Comparison of ENCODE assay signal across 14 mouse cellular contexts in the genomic region with DNA sequence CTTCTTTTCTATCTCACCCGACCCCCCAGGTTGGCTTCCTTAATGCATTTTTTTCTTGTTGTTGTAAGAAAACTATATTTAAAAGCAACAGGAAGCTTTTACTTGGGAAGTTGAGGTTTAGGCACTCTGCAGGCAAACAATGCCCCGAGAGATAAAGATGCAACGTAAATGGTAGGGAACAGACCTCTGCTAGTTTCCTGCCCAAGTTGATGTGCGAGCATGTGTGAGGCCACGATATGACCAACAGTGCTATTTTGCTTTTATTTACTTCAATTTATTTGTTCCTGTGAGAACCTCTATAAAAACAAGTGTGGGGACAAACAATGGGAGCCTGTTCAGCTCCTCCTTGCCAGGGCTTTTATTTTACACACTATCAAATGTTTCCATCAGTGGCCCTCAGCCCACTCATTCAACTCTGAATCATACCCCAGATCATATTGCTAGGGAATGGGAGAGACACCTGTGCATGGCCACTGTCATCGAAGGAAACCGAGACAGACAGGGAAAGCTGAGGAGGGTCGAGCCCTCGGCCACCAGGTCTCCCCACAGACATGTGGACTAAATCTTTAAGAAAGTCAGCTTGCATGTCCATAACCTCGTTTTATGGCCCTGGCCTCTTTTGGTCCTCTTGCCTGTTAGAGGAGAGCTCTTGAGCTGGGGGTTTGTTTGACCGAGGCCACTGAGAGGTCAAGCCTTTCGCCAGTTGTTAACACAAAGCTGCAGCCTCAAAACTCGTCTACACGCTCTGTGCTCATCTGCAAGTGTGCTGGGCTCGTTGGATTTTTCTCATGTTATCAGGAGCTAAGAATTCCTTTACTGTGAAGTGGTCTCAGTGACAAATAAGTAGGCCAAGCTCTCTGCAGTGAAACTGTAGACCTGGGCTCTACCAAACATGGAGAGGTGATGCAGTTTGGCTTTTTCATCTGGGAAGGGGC. TPM values are rescaled to one million over a fixed set of nuclear protein-coding genes. Genes with fewer than 3 reads are reported as not detected.
A peak's percentile ranks its signal among the peaks of the same experiment; 100 is the strongest.
DNase-seq lines count a peak whose midpoint lies in the region; ATAC-seq and TF ChIP-seq lines count a peak whose summit lies in the region.
"Had no signal": no experiment of that assay in that cellular context is flagged by ENCODE, and none has a peak within 500 bp of the region (broad histone marks: within the 10 kb centered on the region; RNA-seq: fewer than 3 reads in every experiment).

No protein-coding gene starts in this region.

- TF ChIP-seq CTCF in layer of hippocampus, adult 2 months (conservative IDR thresholded peaks at IDR 0.05): no peak

- H3K79me2 ChIP-seq in myocyte (ENCODE audit: control insufficient read depth, insufficient read depth): peaks cover 12% of the 10 kb centered on the region

- no peak for TF ChIP-seq POLR2A in myocyte (IDR thresholded peaks at IDR 0.05; ENCODE audit: insufficient read length, low read depth)

- 0 out of 2 replicates have a peak overlapping the region, but pooled peaks have one; percentile 59 for H3K9ac ChIP-seq in heart, embryonic 11.5 days (ENCODE audit: low read depth, low read length)
- H3K9ac ChIP-seq in liver, embryonic 12.5 days: no peak overlapping the region
- H3K9ac ChIP-seq in midbrain, embryonic 14.5 days (replicated peaks; ENCODE audit: low read length): no peak overlapping the region
- H3K9ac ChIP-seq: forebrain, embryonic 13.5 days had no signal

- peak overlapping the region; percentile 37 for H3K4me2 ChIP-seq in heart, embryonic 11.5 days
- no peak overlapping the region for H3K4me2 ChIP-seq in liver, embryonic 12.5 days
- peak overlapping the region; percentile 7 for H3K4me2 ChIP-seq in myocyte (ENCODE audit: low read depth)
- H3K4me2 ChIP-seq in midbrain, embryonic 14.5 days (ENCODE audit: low read length): no peak overlapping the region
- H3K4me2 ChIP-seq: forebrain, embryonic 13.5 days; midbrain, embryonic 11.5 days had no signal

- peak; percentile 39; the same call in 1 of the 2 replicates for ATAC-seq in heart, embryonic 11.5 days (replicated peaks; ENCODE audit: insufficient number of reproducible peaks, low FRiP score, low TSS enrichment)
- ATAC-seq in megakaryocyte, adult 5-6 weeks (ENCODE audit: poor library complexity, severe bottlenecking): no peak
- ATAC-seq in liver, embryonic 12.5 days: 0 out of 2 replicates have a peak, but pooled peaks have one; percentile 24
- ATAC-seq in midbrain, embryonic 14.5 days (ENCODE audit: low FRiP score, low TSS enrichment): no peak
- ATAC-seq: CD4-positive, CD25-positive, alpha-beta regulatory T cell, adult 4 months; forebrain, embryonic 13.5 days; hindbrain, postnatal 0 days had no signal

- H3K4me3 ChIP-seq in heart, embryonic 11.5 days (ENCODE audit: low read depth, low read length): no peak overlapping the region
- peak overlapping the region; percentile 76 for H3K4me3 ChIP-seq in megakaryocyte, embryonic 14.5 days (replicated peaks)
- no peak overlapping the region for H3K4me3 ChIP-seq in liver, embryonic 12.5 days
- H3K4me3 ChIP-seq in myocyte: no peak overlapping the region
- H3K4me3 ChIP-seq in layer of hippocampus, adult 2 months: no peak overlapping the region
- H3K4me3 ChIP-seq in midbrain, embryonic 14.5 days (replicated peaks; ENCODE audit: low read depth, low read length): no peak overlapping the region
- H3K4me3 ChIP-seq: forebrain, embryonic 13.5 days had no signal

- no peak for DNase-seq in heart, postnatal 4 days
- DNase-seq in layer of hippocampus, adult 2 months (ENCODE audit: low spot score in 2 of 2): no peak
- DNase-seq in midbrain, embryonic 14.5 days: no peak
- DNase-seq: left cerebral cortex, postnatal 4 days; right cerebral cortex, postnatal 25 days had no signal

- no peaks in the 10 kb centered on the region for H3K36me3 ChIP-seq in heart, embryonic 11.5 days (ENCODE audit: control insufficient read depth, insufficient read depth, low read length)
- H3K36me3 ChIP-seq in megakaryocyte, embryonic 14.5 days (replicated peaks; ENCODE audit: low read length): peaks cover 82% of the 10 kb centered on the region
- no peaks in the 10 kb centered on the region for H3K36me3 ChIP-seq in liver, embryonic 12.5 days
- H3K36me3 ChIP-seq in myocyte (ENCODE audit: control insufficient read depth, insufficient read depth): no peaks in the 10 kb centered on the region
- no peaks in the 10 kb centered on the region for H3K36me3 ChIP-seq in midbrain, embryonic 14.5 days (ENCODE audit: control insufficient read depth, insufficient read depth, low read length)

- H3K27me3 ChIP-seq in heart, embryonic 11.5 days (ENCODE audit: control insufficient read depth, insufficient read depth, low read length): no peaks in the 10 kb centered on the region
- H3K27me3 ChIP-seq in megakaryocyte, embryonic 14.5 days (replicated peaks): no peaks in the 10 kb centered on the region
- H3K27me3 ChIP-seq in liver, embryonic 12.5 days (replicated peaks): no peaks in the 10 kb centered on the region
- H3K27me3 ChIP-seq in myocyte (ENCODE audit: control insufficient read depth, insufficient read depth, insufficient read length): no peaks in the 10 kb centered on the region
- no peaks in the 10 kb centered on the region for H3K27me3 ChIP-seq in midbrain, embryonic 14.5 days (ENCODE audit: control insufficient read depth, insufficient read depth, low read length)
- H3K27me3 ChIP-seq: forebrain, embryonic 13.5 days had no signal

- peaks cover 65% of the 10 kb centered on the region for H3K4me1 ChIP-seq in heart, embryonic 11.5 days (ENCODE audit: control insufficient read depth, insufficient read depth, low read length)
- H3K4me1 ChIP-seq in megakaryocyte, embryonic 14.5 days: peaks cover 95% of the 10 kb centered on the region
- H3K4me1 ChIP-seq in liver, embryonic 12.5 days: peaks cover 38% of the 10 kb centered on the region
- no peaks in the 10 kb centered on the region for H3K4me1 ChIP-seq in midbrain, embryonic 14.5 days (ENCODE audit: control insufficient read depth, insufficient read depth, low read length)

- WGBS in heart, embryonic 11.5 days (ENCODE audit: insufficient replicate concordance): 24% methylated on average over 15 of the region's 15 CpGs
- WGBS in liver, embryonic 12.5 days (ENCODE audit: insufficient replicate concordance): 12% methylated on average over 15 of the region's 15 CpGs
- 69% methylated on average over 15 of the region's 15 CpGs for WGBS in midbrain, embryonic 14.5 days

- H3ac ChIP-seq in myocyte (ENCODE audit: control insufficient read depth, insufficient read length): no peak overlapping the region

- no peaks in the 10 kb centered on the region for H3K9me3 ChIP-seq in heart, embryonic 11.5 days (replicated peaks; ENCODE audit: control insufficient read depth, low read length)
- no peaks in the 10 kb centered on the region for H3K9me3 ChIP-seq in megakaryocyte, embryonic 14.5 days
- no peaks in the 10 kb centered on the region for H3K9me3 ChIP-seq in liver, embryonic 12.5 days (replicated peaks)
- no peaks in the 10 kb centered on the region for H3K9me3 ChIP-seq in midbrain, embryonic 14.5 days (ENCODE audit: control insufficient read depth, low read length)
- H3K9me3 ChIP-seq: forebrain, embryonic 13.5 days had no signal

- H3K27ac ChIP-seq in heart, embryonic 11.5 days (ENCODE audit: low read depth, low read length): peak overlapping the region; percentile 90
- peak overlapping the region; percentile 41 for H3K27ac ChIP-seq in liver, embryonic 12.5 days
- H3K27ac ChIP-seq in layer of hippocampus, adult 2 months: no peak overlapping the region
- no peak overlapping the region for H3K27ac ChIP-seq in midbrain, embryonic 14.5 days (replicated peaks; ENCODE audit: low read depth, low read length)
- H3K27ac ChIP-seq: forebrain, embryonic 13.5 days; hindbrain, postnatal 0 days had no signal

TF ChIP-seq in myocyte, 11 proteins besides CTCF, POLR2A, EP300 and RAD21:
- TF ChIP-seq USF1 (IDR thresholded peaks at IDR 0.05; ENCODE audit: low read depth) (no peak), MYOG (IDR thresholded peaks at IDR 0.05; ENCODE audit: control insufficient read depth in 1 of 3, insufficient read depth in 1 of 3, insufficient read length in 2 of 3, low read depth in 2 of 3) (peak in 2 of 3 experiments; percentile 23 to 62), MYOD1 (IDR thresholded peaks at IDR 0.05; ENCODE audit: control insufficient read depth in 1 of 3, insufficient read length in 2 of 3, low read depth in 2 of 3) (peak in 2 of 3 experiments; percentile 78 to 86), TCF12 (IDR thresholded peaks at IDR 0.05; ENCODE audit: insufficient read depth, poor library complexity, severe bottlenecking) (peak; percentile 15), POLR2AphosphoS2 (IDR thresholded peaks at IDR 0.05; ENCODE audit: insufficient read length, low read depth) (no peak)

RNA-seq across cellular contexts. Expression of gene Meis1, which starts 55.3 kb away (rescaled TPM):
- 72.8 and 89.0 TPM in 2 replicates for polyA plus RNA-seq in heart, embryonic 11.5 days (2014; fragmentation: Nextera tagmentation; extraction: Ambion mirVana)
- total RNA-seq in heart, postnatal 4 days (2021): 10 to 100 TPM; 37.8 to 41.6 TPM
- 121 and 264 TPM in 2 replicates for polyA plus RNA-seq in megakaryocyte, embryonic 14.5 days (2012; ENCODE audit: insufficient read depth, low replicate concordance)
- total RNA-seq in megakaryocyte, adult 5-6 weeks (2015): 3.3 and 4.2 TPM in 2 replicates
- 5.9 and 6.0 TPM in 2 replicates for total RNA-seq in megakaryocyte, adult 5-6 weeks (2017)
- polyA plus RNA-seq in liver, embryonic 12.5 days (2016; fragmentation: Nextera tagmentation; extraction: Ambion mirVana): 24.6 TPM in 2 replicates
- 7.1 TPM for polyA plus RNA-seq in myocyte (2012; fragmentation: generic; extraction: Trizol)
- total RNA-seq in layer of hippocampus, adult 2 months (2021): 1 to 10 TPM; 1.8 to 1.9 TPM
- 33.4 and 51.7 TPM in 2 replicates for polyA plus RNA-seq in midbrain, embryonic 14.5 days (2014; fragmentation: Nextera tagmentation; extraction: Ambion mirVana)

Comparison
In these comparisons a context has a peak if more than half of its experiments do, and no peak if none do; other contexts are left out.
1. ATAC-seq: peak in heart, embryonic 11.5 days (single experiment) and liver, embryonic 12.5 days (single experiment); none in megakaryocyte, adult 5-6 weeks (single experiment) and midbrain, embryonic 14.5 days (single experiment).
2. H3K27ac ChIP-seq: peak in heart, embryonic 11.5 days (single experiment) and liver, embryonic 12.5 days (single experiment); none in layer of hippocampus, adult 2 months (single experiment) and midbrain, embryonic 14.5 days (single experiment).
3. H3K4me2 ChIP-seq: peak in heart, embryonic 11.5 days (single experiment) and myocyte (single experiment); none in liver, embryonic 12.5 days (single experiment) and midbrain, embryonic 14.5 days (single experiment).